ENCODE assay signal across 20 mouse cellular contexts in genomic region chr1:151087151-151087660, GRCm38 (mm10).
A peak's percentile ranks its signal among the peaks of the same experiment; 100 is the strongest.
DNase-seq lines count a peak whose midpoint lies in the region; ATAC-seq and TF ChIP-seq lines count a peak whose summit lies in the region.
"Had no signal": no experiment of that assay in that cellular context is flagged by ENCODE, and none has a peak within 500 bp of the region (broad histone marks: within the 10 kb centered on the region; RNA-seq: fewer than 3 reads in every experiment).

No protein-coding gene starts in this region.

- peaks cover 6% of the 10 kb centered on the region for H3K4me1 ChIP-seq in testis, adult 2 months (ENCODE audit: control insufficient read depth, insufficient read depth, low read length)
- H3K4me1 ChIP-seq: embryonic facial prominence, embryonic 15.5 days; hindbrain, embryonic 15.5 days; limb, embryonic 15.5 days had no signal

- ATAC-seq in megakaryocyte progenitor cell, adult 5-6 weeks (replicated peaks; ENCODE audit: poor library complexity), result 0 out of 2 replicates have a peak, but pooled peaks have one; percentile 13
- ATAC-seq: midbrain, embryonic 16.5 days had no signal

- H3K4me3 ChIP-seq in gastrocnemius, adult 2 months, result 0 out of 2 replicates have a peak overlapping the region, but pooled peaks have one; percentile 9
- H3K4me3 ChIP-seq in left cerebral cortex, adult 2 months, result peak overlapping the region; percentile 21
- H3K4me3 ChIP-seq in testis, adult 2 months (ENCODE audit: control insufficient read depth, low read depth, low read length), result peak overlapping the region; percentile 39; the same call in 1 of the 2 replicates
- H3K4me3 ChIP-seq: embryonic facial prominence, embryonic 15.5 days; heart, embryonic 12.5 days; hindbrain, embryonic 15.5 days; limb, embryonic 15.5 days had no signal

- intact Hi-C loops in gastrocnemius, adult 2 months (cut with DNase I), result loop anchor here (10.0 kb wide), 1 partner anchor 78 kb away; no protein-coding TSS in a partner anchor
- intact Hi-C loops in left cerebral cortex, adult 2 months (cut with DNase I), result loop anchor here (5.0 kb wide), 1 partner anchor 40 kb away; no protein-coding TSS in a partner anchor
- intact Hi-C loops in left cerebral cortex, postnatal 4 days (cut with DNase I), result no loop called here

- H3K27me3 ChIP-seq in testis, adult 2 months (ENCODE audit: control insufficient read depth, insufficient read depth, low read length), result no peaks in the 10 kb centered on the region
- H3K27me3 ChIP-seq: embryonic facial prominence, embryonic 15.5 days; heart, embryonic 12.5 days; hindbrain, embryonic 15.5 days; limb, embryonic 15.5 days had no signal

- peak overlapping the region; percentile 12; the same call in 1 of the 2 replicates for H3K27ac ChIP-seq in gastrocnemius, adult 2 months
- peak overlapping the region; percentile 88 for H3K27ac ChIP-seq in left cerebral cortex, adult 2 months
- H3K27ac ChIP-seq in testis, adult 2 months (ENCODE audit: control insufficient read depth, insufficient read depth, low read depth, low read length), result peak overlapping the region; percentile 32; the same call in 1 of the 2 replicates
- H3K27ac ChIP-seq: embryonic facial prominence, embryonic 15.5 days; hindbrain, embryonic 15.5 days; kidney, postnatal 0 days; limb, embryonic 15.5 days had no signal

- no peak for TF ChIP-seq CTCF in gastrocnemius, adult 2 months (IDR thresholded peaks at IDR 0.05)
- no peak for TF ChIP-seq CTCF in left cerebral cortex, adult 2 months (IDR thresholded peaks at IDR 0.05)
- TF ChIP-seq CTCF in testis, adult 2 months (IDR thresholded peaks at IDR 0.05; ENCODE audit: control insufficient read depth, insufficient read depth, insufficient replicate concordance, low read depth, low read length), result no peak

- no peaks in the 10 kb centered on the region for H3K36me3 ChIP-seq in testis, adult 2 months (ENCODE audit: control insufficient read depth, insufficient read depth, low read length)
- H3K36me3 ChIP-seq: embryonic facial prominence, embryonic 15.5 days; heart, embryonic 12.5 days; hindbrain, embryonic 15.5 days; limb, embryonic 15.5 days had no signal

- TF ChIP-seq POLR2A in testis, adult 2 months (IDR thresholded peaks at IDR 0.05; ENCODE audit: control insufficient read depth, low read depth, low read length), result no peak

- no peak for DNase-seq in gastrocnemius, adult 2 months
- no peak for DNase-seq in gastrocnemius, postnatal 25 days
- DNase-seq in left cerebral cortex, adult 2 months (ENCODE audit: extremely low spot score in 1 of 2, low spot score in 2 of 2), result no peak
- DNase-seq in left cerebral cortex, postnatal 4 days, result no peak
- DNase-seq in testis, postnatal 14 days (ENCODE audit: low spot score), result no peak
- no peak for DNase-seq in ovary, postnatal 14 days (ENCODE audit: low spot score)
- DNase-seq: cerebellum, adult 9-11 months; gastrocnemius, postnatal 14 days; heart, postnatal 14 days; kidney, adult 18-20 months; lung, adult 2 months; right cerebral cortex, postnatal 4 days had no signal

Comparison
In these comparisons a context has a peak if more than half of its experiments do, and no peak if none do; other contexts are left out.
1. H3K27ac ChIP-seq: peak in every context shown above with its lines; median percentile 88 in left cerebral cortex, adult 2 months; 32 in testis, adult 2 months; 12 in gastrocnemius, adult 2 months.